Mouse (Mus musculus): ENCODE measurements around the gene Qpct.
A peak's percentile ranks its signal among the peaks of the same experiment; 100 is the strongest.

Gene Qpct

DNA sequence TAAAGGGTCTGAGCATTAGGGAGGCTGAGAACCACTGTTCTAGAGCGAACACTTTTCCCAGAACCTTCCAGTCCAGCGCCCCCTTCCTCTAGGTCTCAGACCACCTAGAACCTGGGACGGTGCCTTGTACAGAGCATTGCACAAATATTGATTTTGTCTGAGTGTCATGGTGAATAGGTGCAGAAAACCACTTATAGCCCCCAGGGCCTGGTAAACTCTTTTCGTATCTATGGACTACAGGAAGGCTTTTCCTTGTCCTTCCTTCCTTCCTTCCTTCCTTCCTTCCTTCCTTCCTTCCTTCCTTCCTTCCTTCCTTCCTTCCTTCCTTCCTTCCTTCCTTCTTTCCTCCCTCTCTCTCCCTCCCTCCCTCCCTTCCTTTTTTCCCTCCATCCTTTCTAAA lies at the start of gene Qpct:
Gene Qpct, plus strand, starts transcription at position 301 of the 400 bp plus-strand sequence.
- DNase-seq: no peak

DNA sequence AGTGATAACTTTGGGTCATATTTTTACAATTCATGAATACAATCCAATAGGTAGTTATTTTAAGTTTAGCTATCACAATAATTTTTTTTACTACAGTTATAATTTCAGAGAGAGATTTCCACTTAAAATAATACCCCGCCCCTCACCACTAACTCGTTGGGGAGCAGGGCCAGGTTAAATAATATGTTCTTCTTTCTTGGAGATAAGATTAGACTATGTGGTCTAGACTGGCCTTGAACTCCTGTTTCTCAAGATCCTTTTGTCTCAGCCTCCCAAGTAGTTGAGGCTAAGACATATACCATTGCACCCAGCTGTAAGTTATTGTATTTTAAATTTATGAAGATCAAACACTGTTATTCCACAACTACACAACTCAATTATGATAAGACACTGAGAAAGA lies 38.1 kb upstream of the Qpct start:
- no peak for DNase-seq

DNA sequence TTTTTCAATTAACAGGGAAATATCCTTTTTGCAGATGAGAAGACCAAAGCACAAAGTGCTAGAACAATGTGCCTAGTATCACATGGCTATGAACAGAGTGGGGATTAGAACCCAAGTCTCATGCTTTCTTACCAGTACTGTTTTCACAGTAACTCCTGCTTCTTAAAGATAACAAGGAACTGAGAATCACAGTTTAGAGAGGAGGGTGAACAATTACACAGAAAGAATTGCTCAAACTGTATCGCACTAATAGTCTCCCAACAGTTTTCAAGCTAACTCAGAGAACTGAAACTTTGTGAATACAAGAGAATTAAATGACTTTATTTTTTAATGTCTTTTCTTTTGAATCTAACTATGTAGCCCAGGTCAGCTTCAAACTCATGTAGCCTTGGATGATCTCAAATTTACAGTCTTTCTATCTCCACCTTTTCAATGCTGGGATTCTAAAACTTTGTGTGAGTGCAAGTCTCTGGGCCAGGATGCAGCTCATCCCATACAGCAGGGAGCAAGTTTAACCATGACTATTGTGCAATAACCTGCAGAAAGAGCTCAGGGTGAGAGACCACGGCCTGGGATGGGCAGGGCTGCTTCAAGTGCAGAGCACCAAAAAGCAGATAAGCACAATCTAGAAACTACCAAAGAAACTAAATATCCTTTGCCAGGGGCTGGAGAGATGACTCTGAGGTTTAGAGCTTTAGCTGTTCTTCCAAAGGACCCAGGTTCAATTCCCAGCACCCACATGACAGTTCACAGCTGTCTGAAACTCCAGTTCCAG lies 36.6 kb upstream of the Qpct start:
- no peak for DNase-seq

DNA sequence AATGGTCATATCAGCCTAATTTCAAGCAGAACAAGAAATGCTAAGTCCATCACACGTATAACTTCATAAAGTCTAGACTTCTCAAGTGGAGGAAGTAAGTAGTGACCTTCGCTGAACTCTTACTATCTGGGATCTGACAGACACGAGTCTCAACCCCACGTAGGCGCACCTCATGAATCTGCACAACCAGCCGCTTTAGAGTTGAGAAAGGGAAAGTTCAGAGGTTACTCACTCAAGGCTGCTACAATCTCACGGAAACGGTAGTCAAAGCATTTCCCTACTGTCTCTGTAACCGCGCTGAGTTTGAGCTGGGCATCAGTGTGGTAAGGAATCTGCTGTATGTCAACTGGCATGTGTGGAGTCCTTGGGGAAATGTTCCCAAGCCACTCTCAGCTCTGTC lies 35.9 kb upstream of the Qpct start:
- no peak for DNase-seq

DNA sequence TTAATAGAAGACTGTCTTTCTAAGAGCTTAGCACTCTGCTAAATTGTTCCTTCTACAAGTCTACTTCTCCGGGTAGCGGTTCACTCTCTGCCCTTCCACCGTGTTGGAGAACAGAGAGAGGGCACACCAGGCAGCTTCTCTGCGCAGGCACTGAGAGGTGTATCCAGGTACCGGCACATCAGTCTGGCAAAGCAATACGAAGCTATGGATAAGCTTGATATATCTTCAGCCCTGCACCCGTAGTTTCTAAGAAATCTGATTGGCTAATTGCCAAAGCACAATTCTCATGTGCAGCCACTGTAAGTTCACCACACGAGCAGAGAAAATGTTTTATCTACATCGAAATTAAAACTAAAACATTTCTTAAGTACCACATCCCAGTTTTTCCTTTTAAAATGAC lies 33.3 kb upstream of the Qpct start:
- no peak for DNase-seq

DNA sequence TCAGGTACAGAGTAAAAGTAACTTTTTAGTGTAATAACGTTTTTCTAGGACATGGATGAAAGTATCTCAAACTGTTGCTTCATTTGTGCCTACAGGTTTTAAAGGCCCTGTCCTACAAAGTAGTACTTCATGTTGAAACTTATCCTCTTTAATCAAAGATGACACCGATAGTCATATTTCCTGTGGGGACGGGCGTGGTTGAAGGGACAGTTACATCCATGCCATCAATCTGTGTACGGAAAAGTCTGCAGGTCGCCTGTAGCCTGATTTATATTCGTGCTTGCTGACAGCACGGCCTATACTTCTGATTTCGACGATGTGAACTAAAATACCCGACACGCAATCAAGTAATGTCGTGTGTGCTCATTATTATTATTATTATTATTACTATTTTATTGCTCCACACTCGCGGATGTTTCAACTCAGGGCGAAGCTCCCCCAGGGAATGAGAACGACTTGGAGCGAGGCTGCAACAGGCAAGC lies 31.9 kb upstream of the Qpct start:
- no peak for DNase-seq

DNA sequence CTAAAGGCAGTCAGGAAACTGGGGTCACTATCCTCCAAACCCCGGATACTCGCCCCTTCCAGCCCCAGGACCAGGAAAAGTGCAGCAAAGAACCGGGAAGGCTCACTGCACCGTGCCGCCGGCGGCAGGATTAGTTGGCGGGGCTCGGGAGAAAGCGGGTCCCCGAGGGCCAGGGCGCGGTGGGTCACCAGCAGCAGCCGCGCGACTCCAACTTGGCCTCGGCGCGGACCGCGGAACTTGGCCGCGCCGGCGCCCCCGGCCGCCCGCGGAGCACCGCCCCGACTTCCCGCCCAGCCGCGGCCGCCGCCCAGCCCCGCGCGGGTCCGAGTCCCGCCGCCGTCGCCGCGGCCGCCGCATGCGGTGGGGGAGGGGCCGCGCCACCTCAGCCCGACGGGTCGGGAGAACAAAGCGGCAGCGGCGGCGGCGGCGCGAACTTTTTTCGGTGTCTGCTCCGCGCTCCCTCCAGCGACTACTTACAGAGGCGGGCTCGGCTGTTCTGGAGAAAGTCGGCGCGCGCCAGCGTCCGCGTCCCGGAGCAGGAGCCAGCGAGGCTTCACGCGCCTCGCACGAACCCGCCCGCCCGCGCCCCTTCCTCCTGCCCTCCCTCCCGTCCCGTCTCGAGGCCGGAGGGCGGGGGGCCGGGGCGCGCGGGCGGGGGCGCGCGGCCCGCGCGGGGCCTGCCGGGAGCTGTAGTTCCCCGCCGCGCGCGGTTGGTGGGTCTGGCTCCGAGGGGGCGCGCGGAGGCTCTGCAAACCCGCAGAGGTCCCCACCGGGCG lies 31.3 kb upstream of the Qpct start, which contains the start of gene Prkd3:
Gene Prkd3, minus strand, starts transcription at position 609 of the 776 bp plus-strand sequence.
- peak; percentile 11 to 33 for DNase-seq

DNA sequence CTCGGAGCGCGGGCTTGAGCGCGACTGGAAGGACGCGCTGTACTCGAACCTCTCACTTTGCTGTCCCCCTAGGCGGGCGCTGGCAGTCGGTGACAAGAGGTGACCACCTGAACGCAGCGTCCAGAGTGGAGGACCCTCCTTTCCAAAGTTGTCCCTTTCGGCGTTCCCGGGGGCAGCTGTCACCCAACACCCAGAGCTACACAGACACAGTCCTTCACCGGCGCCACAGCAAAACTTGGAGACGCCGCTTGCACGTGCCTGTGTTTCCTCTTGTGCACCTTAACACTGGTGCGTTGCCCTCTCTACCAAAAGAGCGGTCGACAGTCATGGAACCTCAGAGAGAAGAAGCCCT lies 30.7 kb upstream of the Qpct start:
- no peak for DNase-seq

DNA sequence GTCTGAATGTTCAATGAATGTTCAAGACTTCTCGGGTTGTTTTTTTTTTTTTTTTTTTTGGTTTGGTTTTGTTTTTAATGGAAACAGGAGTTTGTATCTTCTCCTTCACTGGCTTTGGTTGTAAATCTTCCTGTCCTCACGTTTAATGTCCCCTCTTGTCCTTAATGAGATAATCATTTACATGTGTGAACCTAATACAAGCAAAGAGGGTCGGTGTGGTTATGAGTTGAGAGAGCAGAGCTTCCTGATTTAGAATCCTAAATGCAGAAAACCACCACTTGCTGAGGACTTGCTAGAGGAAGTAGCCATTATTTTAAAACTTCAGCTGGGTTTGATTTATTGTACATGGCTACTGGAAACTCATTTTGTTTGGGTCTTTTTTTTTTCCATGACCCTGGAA lies 29.0 kb upstream of the Qpct start:
- DNase-seq: no peak

DNA sequence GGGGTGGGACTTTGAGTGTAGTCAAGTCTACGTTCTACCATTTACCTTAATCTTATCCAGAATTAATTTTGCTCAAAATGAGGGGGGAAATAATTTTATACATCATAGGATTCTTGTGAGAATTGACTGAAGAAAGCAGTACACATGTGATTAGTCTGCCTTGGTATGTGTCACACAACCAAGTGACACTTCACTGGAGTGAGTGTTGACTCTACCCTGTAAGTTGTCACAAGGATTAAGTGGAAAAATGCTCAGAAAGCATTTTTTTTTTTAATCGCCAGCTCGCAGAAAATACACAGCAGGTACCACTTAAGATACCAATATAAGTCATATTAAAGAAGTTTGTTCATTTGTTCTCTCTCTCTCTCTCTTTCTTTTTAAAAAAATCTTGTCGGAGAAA lies 27.2 kb upstream of the Qpct start:
- no peak for DNase-seq

DNA sequence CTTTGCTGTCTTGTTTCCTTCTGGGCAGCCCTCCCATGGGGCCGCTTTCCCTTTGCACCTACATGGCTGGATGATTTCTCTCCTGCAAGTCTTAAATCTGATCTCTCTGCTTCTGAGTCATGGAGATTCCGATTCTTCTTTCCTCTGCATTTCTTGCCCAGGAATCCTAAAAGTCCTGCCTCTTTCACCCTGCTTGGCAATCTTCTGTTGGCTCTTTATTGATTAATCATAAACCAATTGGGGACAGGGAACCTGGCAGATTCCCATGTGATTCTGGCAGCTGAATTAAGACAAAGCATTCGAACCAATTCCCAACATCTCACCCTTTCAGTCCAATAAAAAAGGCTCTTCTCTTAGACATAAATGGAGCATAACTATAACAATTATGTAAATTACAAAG lies 22.5 kb upstream of the Qpct start:
- DNase-seq: no peak

DNA sequence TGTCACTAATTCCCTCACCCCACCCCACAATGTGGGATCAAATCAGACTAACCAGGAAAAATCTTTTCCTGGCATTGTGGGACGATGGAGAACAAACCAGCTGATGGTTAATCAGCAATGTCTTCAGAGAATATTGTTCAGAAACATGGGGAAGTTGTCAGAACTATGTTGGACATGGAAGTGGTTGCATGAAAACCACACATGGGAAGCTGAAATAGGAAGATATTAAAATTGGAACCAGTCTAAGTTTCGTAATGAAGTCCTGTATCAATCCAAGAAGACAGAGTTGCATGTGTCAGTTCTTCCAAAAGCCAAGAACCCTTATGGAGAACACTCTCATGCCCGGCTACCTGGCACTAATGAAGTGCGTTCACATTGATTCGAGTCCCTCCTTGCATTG lies 20.1 kb upstream of the Qpct start:
- no peak for DNase-seq

DNA sequence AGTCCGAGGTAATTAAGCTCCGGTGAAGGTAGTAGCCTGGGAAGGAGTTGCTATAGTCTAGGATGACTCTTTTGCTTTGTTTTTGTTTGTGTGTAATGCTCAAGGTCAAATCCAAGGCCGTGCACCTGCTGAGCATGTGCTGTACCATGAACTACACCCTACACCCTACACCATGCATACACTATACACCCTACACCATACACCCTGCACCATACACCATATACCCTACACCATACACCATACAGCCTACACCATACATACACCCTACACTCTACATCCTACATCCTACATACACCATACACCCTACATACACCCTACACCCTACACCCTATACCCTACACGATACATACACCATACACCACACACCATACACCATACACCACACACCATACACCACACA lies 18.9 kb upstream of the Qpct start:
- no peak for DNase-seq

DNA sequence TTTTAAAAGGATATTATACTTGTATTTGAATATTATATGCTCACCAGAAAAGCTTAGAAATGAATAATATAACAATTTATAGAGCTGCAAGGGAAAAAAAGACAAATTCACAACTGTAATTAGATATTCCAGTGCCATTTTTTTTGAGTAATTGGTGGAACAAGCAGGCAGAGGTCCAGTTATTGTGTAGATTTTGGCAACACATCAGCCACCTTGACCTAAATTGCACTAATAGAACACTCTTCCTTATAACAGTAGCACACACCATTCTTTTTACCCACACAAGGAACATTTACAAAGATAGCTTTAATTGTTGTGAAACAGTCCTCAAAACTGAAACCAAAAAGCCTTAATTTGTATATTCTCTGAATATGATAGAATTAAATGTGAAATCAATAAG lies 12.0 kb upstream of the Qpct start:
- DNase-seq: no peak

DNA sequence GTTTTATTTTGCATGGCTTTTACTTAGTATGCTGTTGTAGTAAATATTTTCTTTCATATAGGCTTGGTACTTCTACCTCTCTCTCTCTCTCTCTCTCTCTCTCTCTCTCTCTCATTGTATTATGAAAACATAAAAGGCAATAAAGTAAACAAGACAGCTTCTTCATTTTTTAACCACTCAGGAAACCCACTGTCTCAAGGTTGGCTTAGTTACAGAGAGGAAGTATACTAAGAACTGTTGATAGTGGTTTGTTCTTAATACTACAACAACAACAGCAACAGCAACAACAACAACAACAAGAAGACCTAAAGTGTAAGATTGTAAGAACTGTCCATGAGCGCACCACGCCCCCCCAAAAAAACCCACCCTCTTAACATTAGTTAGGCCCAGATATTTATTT lies 8.0 kb upstream of the Qpct start:
- no peak for DNase-seq

DNA sequence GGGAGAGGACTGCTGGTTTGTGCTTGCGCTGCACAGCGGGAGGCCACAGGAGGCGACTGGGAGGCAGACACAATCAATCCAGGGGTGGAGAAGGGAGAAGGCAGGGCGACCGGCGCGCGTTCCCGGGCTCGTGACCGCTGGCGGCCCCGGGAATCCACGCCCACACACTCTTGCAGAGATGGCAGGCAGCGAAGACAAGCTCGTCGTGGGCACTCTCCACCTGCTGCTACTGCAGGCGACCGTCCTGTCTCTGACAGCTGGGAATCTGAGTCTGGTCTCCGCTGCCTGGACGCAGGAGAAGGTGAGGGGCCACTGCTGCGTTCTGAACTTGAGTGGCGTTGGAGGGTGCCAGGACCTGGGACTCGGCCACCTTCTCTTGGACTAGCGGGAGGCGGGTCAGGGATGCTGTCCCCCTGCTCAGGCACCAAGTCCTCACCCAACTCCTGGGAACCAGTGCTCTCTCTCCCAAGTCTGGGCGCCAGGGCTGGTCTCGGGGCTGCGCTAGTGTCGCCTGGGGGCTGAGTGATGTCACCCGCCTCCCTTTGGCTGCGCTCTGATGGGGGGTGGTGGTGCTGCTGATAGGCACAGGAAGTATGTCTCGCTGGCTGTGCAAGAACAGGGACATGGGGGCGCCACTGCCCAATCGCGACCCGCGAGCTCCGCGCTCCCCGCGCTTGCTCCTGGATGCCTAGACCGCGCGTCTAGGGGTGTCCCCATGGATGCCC lies 544 bp downstream of the Qpct start:
- DNase-seq: peak; percentile 6 to 20

DNA sequence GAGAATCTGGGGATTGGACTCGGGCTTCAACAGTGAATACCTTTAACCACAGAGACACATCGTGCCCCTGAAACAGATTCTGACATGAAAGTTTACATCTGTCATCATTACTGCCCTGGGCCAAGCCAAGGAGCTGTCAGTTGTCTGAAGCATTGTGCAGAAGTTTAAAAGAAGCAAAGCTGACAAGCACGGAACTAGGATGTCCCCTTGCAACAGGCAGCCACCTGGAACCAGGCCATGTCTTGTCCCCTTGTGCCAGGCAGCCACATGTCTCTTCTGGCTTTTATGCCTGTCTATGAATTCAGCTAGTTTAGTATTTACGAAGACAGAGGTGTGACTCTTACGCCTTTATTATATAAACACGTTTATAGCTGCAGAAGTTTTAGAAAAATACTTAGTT lies 6.6 kb downstream of the Qpct start:
- no peak for DNase-seq

DNA sequence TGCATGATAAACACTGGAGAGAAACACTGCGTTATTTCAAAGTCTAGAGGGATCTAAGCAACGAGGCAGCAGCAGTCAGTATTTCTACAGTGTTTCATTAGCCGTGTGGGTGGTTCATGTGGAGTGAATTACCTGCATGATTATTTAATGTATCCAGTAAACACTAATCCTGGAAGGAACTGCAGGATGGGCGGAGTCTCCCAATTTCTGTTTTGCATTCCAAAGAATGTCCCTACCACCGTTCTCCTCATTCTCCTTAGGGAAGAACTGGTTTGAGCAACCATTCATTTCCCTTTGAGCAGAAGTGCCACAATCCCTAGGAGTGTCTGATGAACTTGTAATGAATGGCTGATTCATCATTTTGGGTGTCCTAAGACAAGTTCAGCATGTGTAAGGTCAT lies 8.5 kb downstream of the Qpct start:
- DNase-seq: no peak

DNA sequence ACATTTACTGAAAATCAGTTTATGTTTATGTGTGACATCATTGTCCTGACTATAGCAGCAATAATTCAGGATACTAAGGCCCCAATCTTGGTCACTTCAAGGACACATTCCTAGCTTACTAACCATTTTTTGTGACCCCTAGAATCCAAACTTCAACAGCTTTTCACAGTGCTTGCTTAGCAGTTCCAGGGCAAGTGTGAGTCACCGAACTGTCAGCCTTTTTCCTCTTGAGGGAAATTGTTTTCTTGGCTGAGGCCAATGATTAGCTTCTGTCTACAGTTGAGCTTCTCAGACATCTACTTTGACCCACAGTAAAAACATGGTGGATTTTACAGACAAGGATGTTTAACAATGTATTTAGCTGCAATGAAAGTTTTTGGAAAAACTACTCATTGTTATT lies 12.5 kb downstream of the Qpct start:
- DNase-seq: no peak

DNA sequence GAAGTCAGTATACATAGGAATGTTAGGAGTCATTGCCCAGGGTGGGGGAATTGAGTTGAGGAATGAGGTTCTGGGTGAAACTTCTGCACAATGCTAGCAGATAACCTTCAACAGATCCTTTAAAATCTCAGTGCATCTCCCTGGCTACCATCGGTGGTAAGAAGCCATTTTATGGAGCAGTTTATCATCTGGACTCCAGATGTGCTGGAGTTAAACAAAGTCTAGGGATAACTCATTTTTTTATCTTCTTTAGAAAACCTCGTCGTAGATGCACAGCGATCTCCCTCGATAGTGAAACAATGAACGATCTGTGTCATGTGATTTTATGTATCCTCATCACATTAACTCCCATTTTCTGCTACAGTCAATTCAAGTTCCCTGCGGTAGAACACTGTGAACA lies 16.9 kb downstream of the Qpct start:
- DNase-seq: no peak

DNA sequence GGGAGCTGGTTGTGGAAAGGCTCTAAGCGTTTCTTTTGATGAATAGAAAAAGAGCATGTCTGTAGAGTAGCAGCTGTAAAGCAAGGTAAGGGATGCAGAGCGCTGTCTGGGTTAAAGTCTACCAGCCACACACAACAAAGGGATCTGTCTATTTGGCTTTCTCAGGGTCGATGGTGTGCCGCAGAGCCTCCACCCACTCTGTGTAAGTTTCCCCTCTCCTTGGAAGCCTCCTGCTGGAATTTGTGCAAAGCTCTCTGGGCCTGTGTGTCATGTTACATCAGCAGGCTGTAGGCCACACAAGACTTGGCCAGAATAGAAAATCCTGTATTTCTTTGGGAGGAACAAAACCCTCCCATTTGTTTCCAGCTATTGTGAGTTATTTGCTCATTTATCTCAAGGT lies 17.3 kb downstream of the Qpct start:
- DNase-seq: no peak

DNA sequence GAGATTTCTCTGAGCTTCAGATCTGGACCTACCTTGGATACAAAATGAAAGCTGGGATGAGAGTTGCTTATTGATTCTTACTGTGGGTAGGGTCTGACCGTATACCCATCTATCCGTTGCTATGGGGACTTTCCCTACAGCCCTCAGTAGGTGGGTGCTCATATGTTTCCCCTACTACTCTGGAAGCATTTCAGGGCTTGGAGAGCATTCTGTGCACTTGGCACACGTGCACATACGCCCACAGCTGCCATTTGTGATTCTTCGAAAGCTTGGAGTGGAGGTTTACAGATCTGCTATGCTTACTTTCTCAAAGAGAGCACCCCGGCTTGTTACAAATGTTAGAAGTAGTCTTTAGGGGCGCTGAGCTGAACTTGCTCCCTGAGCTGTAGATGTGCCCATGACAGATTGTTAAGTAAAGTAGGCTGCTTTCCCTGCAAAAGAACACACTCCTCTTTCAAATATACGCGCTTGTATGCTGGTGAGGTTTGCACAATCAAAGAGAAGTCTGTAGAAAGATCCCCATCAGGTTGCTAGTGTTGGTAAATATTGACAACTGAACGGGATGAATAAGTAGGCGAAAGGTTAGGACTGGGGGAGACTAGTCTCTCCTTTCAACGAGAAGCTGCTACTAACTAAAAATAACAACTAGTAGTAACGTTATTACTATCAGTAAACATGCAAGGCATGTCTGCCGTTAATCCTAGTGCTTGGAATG lies 18.2 kb downstream of the Qpct start:
- DNase-seq: no peak

DNA sequence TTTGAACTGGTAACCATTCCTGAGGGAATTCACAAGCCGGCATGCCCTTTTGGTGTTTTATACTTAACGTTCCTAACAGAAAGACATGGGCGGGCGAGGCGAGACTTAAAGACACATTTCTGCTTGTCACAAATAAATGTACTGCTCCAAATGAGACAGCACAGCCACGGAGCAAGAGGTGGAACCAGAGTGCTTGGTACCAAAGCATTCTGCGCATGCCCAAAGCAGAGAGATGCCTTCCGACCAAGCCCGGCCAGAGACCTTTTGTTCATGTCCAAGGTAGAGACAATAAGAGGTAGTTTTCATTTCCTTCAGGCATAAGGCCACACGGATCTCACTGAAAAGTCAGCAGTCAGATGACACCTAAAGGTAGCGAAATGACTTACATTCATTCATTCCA lies 20.2 kb downstream of the Qpct start:
- DNase-seq: no peak
